Mouse (Mus musculus) midbrain, embryonic 16.5 days (tissue): ENCODE data around the gene Grb2. TPM values are rescaled to one million over a fixed set of nuclear protein-coding genes. Genes with fewer than 3 reads are reported as not detected.

ENCODE experiments used
- ATAC-seq: fragments of 200-750 bp; cut with Nextera tagmentation; 2 replicates; pipeline ENCODE4 v1.8.0; 2017; ENCODE audit warnings: moderate TSS enrichment
- H3K27ac ChIP-seq: fragments of 300-500 bp; sonication (generic); 2 replicates; pipeline ENCODE4 v1.5.1; 2014; ENCODE audit warnings: mild to moderate bottlenecking, low read length, mixed read lengths
- H3K27me3 ChIP-seq: fragments of 300-500 bp; sonication (generic); 2 replicates; pipeline ENCODE4 v1.6.1; 2014; ENCODE audit warnings: low read depth, low read length, mixed read lengths; ENCODE audit not compliant: control insufficient read depth, insufficient read depth
- H3K36me3 ChIP-seq: fragments of 300-500 bp; sonication (generic); 2 replicates; pipeline ENCODE4 v1.6.1; 2014; ENCODE audit warnings: mild to moderate bottlenecking, low read length, moderate library complexity, mixed read lengths; ENCODE audit not compliant: control insufficient read depth, insufficient read depth
- H3K4me1 ChIP-seq: fragments of 300-500 bp; sonication (generic); 2 replicates; pipeline ENCODE4 v1.6.1; 2014; ENCODE audit warnings: mild to moderate bottlenecking, low read length, mixed read lengths; ENCODE audit not compliant: control insufficient read depth, insufficient read depth
- H3K4me2 ChIP-seq: fragments of 300-500 bp; sonication (generic); 2 replicates; pipeline ENCODE4 v1.6.1; 2014; ENCODE audit warnings: mild to moderate bottlenecking, low read length, mixed read lengths
- H3K4me3 ChIP-seq: fragments of 300-500 bp; sonication (generic); 2 replicates; pipeline ENCODE4 v1.5.1; 2014; ENCODE audit warnings: low read depth, mild to moderate bottlenecking, low read length, moderate library complexity, mixed read lengths
- H3K9ac ChIP-seq: fragments of 300-500 bp; sonication (generic); 2 replicates; pipeline ENCODE4 v1.6.1; 2014; ENCODE audit warnings: low read depth, low read length, mixed read lengths
- H3K9me3 ChIP-seq: fragments of 300-500 bp; sonication (generic); replicated peaks from 2 replicates; pipeline ENCODE4 v1.6.1; 2014; ENCODE audit warnings: mild to moderate bottlenecking, low read length, mixed read lengths; ENCODE audit not compliant: control insufficient read depth, poor library complexity, severe bottlenecking
- WGBS: fragments of 180-500 bp; shearing (Covaris S2); extraction: QIAGEN DNeasy Blood & Tissue Kit; methylation state at CpG from one replicate; pipeline ENCODE4 v1.1.7; 2014; 5-methylcytosine and 5-hydroxymethylcytosine counted together
- polyA plus RNA-seq: library from polyadenylated mRNA; unstranded; fragments of >200 nt; fragmentation: Nextera tagmentation; extraction: Ambion mirVana; gene quantifications from 2 replicates; pipeline ENCODE4 v1.2.1, GENCODE M21; 2015

Grb2 gene
- polyA plus RNA-seq, 1 experiment from 2014 or later, result 196 TPM

- Histone ChIP-seq H3K36me3 (no peaks in the 10 kb centered on the region), H3K9ac (no peak overlapping the region), H3K27ac (no peak overlapping the region), H3K4me1 (no peaks in the 10 kb centered on the region), H3K4me3 (no peak overlapping the region), H3K4me2 (no peak overlapping the region), H3K27me3 (no peaks in the 10 kb centered on the region), H3K9me3 (no peaks in the 10 kb centered on the region)
- 91% methylated on average over 6 of the region's 6 CpGs for WGBS
- ATAC-seq, result no peak
Observed at GRCm38 (mm10) chr11:115684877-115685276, 23.5 kb downstream of the Grb2 start.

- WGBS, result 92% methylated on average over 5 of the region's 5 CpGs
- H3K4me2 ChIP-seq, result no peak overlapping the region
Observed at GRCm38 (mm10) chr11:115683326-115683725, 25.1 kb downstream of the Grb2 start.

GRCm38 (mm10) chr11:115682411-115682810, 26.0 kb downstream of the Grb2 start:
- 100% methylated on average over 3 of the region's 3 CpGs for WGBS

More at GRCm38 (mm10) chr11:115683326-115683725, 25.1 kb downstream of the Grb2 start:
- H3K27ac ChIP-seq, result no peak overlapping the region
- H3K27me3 ChIP-seq, result no peaks in the 10 kb centered on the region
- no peak for ATAC-seq
- H3K9me3 ChIP-seq, result 0 out of 2 replicates have a peak, but pooled peaks cover under 1% of the 10 kb centered on the region
- no peaks in the 10 kb centered on the region for H3K4me1 ChIP-seq
- H3K9ac ChIP-seq, result no peak overlapping the region
- H3K36me3 ChIP-seq, result no peaks in the 10 kb centered on the region
- no peak overlapping the region for H3K4me3 ChIP-seq

GRCm38 (mm10) chr11:115679554-115680238, 28.7 kb downstream of the Grb2 start:
- ATAC-seq, result no peak
- 93% methylated on average over 9 of the region's 9 CpGs for WGBS

More at GRCm38 (mm10) chr11:115682411-115682810, 26.0 kb downstream of the Grb2 start:
- H3K9me3 ChIP-seq, result 0 out of 2 replicates have a peak, but pooled peaks cover 2% of the 10 kb centered on the region
- no peaks in the 10 kb centered on the region for H3K4me1 ChIP-seq
- H3K4me2 ChIP-seq, result no peak overlapping the region
- no peak overlapping the region for H3K27ac ChIP-seq
- 0 out of 2 replicates have a peak, but pooled peaks cover 5% of the 10 kb centered on the region for H3K36me3 ChIP-seq
- no peak overlapping the region for H3K9ac ChIP-seq
- no peak for ATAC-seq
- no peak overlapping the region for H3K4me3 ChIP-seq
- no peaks in the 10 kb centered on the region for H3K27me3 ChIP-seq

GRCm38 (mm10) chr11:115678861-115679260, 29.5 kb downstream of the Grb2 start:
- no peak for ATAC-seq
- H3K36me3 ChIP-seq, result 0 out of 2 replicates have a peak, but pooled peaks cover 5% of the 10 kb centered on the region
- 0 out of 2 replicates have a peak, but pooled peaks cover 2% of the 10 kb centered on the region for H3K9me3 ChIP-seq
- H3K4me2 ChIP-seq, result no peak overlapping the region
- 91% methylated on average over 6 of the region's 6 CpGs for WGBS
- H3K9ac ChIP-seq, result no peak overlapping the region
- H3K27ac ChIP-seq, result no peak overlapping the region
- H3K4me1 ChIP-seq, result no peaks in the 10 kb centered on the region
- H3K27me3 ChIP-seq, result no peaks in the 10 kb centered on the region
- H3K4me3 ChIP-seq, result no peak overlapping the region

More at GRCm38 (mm10) chr11:115679554-115680238, 28.7 kb downstream of the Grb2 start:
- no peaks in the 10 kb centered on the region for H3K27me3 ChIP-seq
- 0 out of 2 replicates have a peak, but pooled peaks cover 5% of the 10 kb centered on the region for H3K36me3 ChIP-seq
- no peak overlapping the region for H3K4me3 ChIP-seq
- H3K4me2 ChIP-seq, result no peak overlapping the region
- no peak overlapping the region for H3K9ac ChIP-seq
- H3K4me1 ChIP-seq, result no peaks in the 10 kb centered on the region
- H3K27ac ChIP-seq, result no peak overlapping the region
- H3K9me3 ChIP-seq, result 0 out of 2 replicates have a peak, but pooled peaks cover 2% of the 10 kb centered on the region

GRCm38 (mm10) chr11:115677511-115677910, 30.9 kb downstream of the Grb2 start:
- no peak overlapping the region for H3K27ac ChIP-seq
- 0 out of 2 replicates have a peak, but pooled peaks cover 2% of the 10 kb centered on the region for H3K9me3 ChIP-seq
- no peaks in the 10 kb centered on the region for H3K27me3 ChIP-seq
- ATAC-seq, result no peak
- H3K36me3 ChIP-seq, result 0 out of 2 replicates have a peak, but pooled peaks cover 5% of the 10 kb centered on the region
- H3K4me1 ChIP-seq, result no peaks in the 10 kb centered on the region
- H3K4me3 ChIP-seq, result no peak overlapping the region
- H3K4me2 ChIP-seq, result no peak overlapping the region
- 96% methylated on average over 3 of the region's 3 CpGs for WGBS
- no peak overlapping the region for H3K9ac ChIP-seq

GRCm38 (mm10) chr11:115676738-115677137, 31.7 kb downstream of the Grb2 start:
- Histone ChIP-seq H3K9me3 (0 out of 2 replicates have a peak, but pooled peaks cover 2% of the 10 kb centered on the region), H3K9ac (no peak overlapping the region), H3K4me3 (no peak overlapping the region), H3K36me3 (0 out of 2 replicates have a peak, but pooled peaks cover 5% of the 10 kb centered on the region), H3K27ac (no peak overlapping the region), H3K4me2 (no peak overlapping the region), H3K4me1 (no peaks in the 10 kb centered on the region; the same call in 1 of the 2 replicates), H3K27me3 (no peaks in the 10 kb centered on the region)
- no peak for ATAC-seq
- 94% methylated on average over 8 of the region's 8 CpGs for WGBS

GRCm38 (mm10) chr11:115674235-115674865, 34.0 kb downstream of the Grb2 start:
- WGBS, result 58% methylated on average over 9 of the region's 9 CpGs
- no peaks in the 10 kb centered on the region; the same call in 1 of the 2 replicates for H3K4me1 ChIP-seq
- H3K27ac ChIP-seq, result no peak overlapping the region; the same call in 1 of the 2 replicates
- no peak for ATAC-seq
- no peaks in the 10 kb centered on the region for H3K27me3 ChIP-seq
- H3K9me3 ChIP-seq, result 0 out of 2 replicates have a peak, but pooled peaks cover 2% of the 10 kb centered on the region
- no peak overlapping the region for H3K4me3 ChIP-seq
- no peak overlapping the region for H3K9ac ChIP-seq
- 0 out of 2 replicates have a peak, but pooled peaks cover 5% of the 10 kb centered on the region for H3K36me3 ChIP-seq
- no peak overlapping the region for H3K4me2 ChIP-seq
